Mouse (Mus musculus) ES-Bruce4 (cell line): ENCODE measurements around the gene Alkbh7.

Source experiments
- CTCF ChIP-seq: IDR thresholded peaks from one replicate; pipeline ENCODE4 v1.8.1; 2011; ENCODE audit warnings: low read depth, low read length
- EP300 ChIP-seq: IDR thresholded peaks from 2 replicates; pipeline ENCODE4 v1.6.1; 2011; ENCODE audit warnings: low read depth, low read length; ENCODE audit not compliant: insufficient read depth
- POLR2A ChIP-seq: IDR thresholded peaks from one replicate; pipeline ENCODE4 v1.8.1; 2011; ENCODE audit warnings: low read length; ENCODE audit not compliant: insufficient read depth

DNA sequence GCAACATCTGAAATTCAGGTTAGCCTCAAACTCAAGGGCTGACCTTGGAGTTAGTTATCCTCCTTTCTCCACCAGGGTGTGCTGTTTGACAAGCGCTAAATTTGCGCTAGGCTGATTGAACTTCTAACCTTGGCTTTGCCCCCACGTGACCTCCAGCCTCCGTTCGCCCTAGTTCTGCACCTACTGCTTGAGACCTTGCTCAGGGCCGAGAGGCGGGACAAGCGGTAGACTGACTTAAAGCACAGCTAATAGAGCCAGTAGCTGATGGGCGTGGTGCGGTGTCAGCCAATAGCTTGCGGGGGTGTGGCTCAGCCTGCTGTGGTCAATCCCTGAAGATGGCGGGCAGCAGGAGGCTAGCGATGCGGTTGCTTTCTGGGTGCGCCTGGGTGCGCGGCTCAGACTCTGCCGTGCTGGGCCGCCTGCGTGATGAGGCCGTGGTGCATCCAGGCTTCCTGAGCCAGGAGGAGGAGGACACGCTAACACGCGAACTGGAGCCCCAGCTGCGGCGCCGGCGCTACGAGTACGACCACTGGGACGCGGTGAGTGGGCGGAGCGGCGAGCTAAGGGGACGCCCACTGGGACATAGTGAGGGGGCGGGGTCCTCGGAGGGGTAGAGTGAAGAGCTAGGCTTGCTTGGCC, at the start of gene Alkbh7:
- TF ChIP-seq POLR2A (peak; percentile 65), CTCF (peak; percentile 60), EP300 (0 out of 2 replicates have a peak, but pooled peaks have one; percentile 29)
